Mouse (Mus musculus) neutrophil, adult 5-6 weeks (primary cell): Measurements from ENCODE around the gene Mprip. TPM values are rescaled to one million over a fixed set of nuclear protein-coding genes. Genes with fewer than 3 reads are reported as not detected.
"Not testable (repeated sequence)": the region's sequence is repeated elsewhere in the genome, so short reads cannot be mapped to it uniquely, and the experiment has no call there.

Experiments
- ATAC-seq: fragments of 151-379, 151-347 bp; 2 replicates; pipeline ENCODE4 v1.8.0; 2017; ENCODE audit warnings: mild to moderate bottlenecking, moderate TSS enrichment; ENCODE audit not compliant: insufficient number of reproducible peaks, poor library complexity, low FRiP score, severe bottlenecking; ENCODE audit errors: extremely low read depth
- total RNA-seq: library from RNA; stranded (forward); fragments of 200-1000 nt; gene quantifications from 2 replicates; pipeline ENCODE4 v1.2.3, GENCODE M21; 2017

The Mprip gene
- total RNA-seq, 1 experiment from 2014 or later: 72.9 TPM

DNA sequence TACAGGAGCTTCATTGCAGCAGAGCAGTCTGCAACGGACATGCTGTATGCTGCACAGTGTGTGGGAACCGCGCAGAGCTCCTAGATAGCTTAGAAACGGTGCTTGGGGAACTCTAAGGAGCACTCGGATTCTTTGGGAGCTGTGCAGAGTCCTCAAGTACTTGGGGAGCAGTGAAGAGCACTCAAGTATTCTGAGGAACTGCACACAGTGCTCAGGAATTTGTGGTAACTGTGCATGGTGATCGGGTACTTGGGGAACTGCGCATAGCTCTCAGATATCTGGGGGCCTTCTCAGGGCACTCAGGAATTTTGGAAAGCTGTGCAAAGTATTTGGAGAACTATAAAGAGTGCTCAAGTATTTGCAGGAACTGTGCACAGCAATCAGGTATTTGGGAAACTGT lies 16.1 kb upstream of the Mprip start:
- ATAC-seq: no peak

DNA sequence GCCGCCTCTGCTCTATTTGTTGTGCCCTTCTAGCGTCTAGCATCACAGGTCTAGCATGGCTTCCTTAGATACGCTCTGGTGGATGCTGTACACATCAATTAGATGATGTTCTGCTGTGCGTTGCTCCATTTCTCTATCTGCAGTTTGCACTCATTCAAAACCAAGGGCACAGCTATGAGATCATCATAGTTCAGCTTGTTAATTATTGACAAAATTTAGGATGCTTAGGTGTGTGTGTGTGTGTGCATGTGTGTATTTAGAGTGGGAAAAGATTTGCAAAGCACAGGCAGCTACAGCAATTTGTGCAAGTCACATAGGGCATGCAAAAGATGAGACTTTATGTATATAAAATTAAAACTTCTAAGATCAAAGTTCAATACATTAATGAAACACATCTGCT lies 12.0 kb upstream of the Mprip start:
- no peak for ATAC-seq

GRCm38 (mm10) chr11:59653003-59653402 lies 8.1 kb upstream of the Mprip start:
- ATAC-seq: no peak

DNA sequence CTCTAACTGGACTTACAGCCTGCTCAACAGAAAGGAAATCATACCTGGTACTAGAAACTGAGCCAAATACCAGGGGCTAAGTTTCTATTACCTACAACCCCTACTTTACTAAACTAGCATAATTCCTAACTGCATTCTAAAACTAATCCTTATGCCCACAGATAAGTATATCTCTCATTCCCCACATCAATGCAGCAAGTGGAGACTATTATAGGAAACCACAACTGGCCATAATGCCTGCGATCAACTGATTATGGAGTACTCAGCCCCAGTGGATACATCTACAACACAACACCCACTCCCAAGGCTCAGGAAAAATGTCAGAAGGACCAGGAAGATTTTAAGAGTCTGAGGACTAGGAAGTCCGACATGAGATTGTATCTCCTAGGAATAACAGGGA lies 7.6 kb upstream of the Mprip start:
- no peak for ATAC-seq

GRCm38 (mm10) chr11:59655337-59655736 lies 5.8 kb upstream of the Mprip start:
- ATAC-seq: no peak

DNA sequence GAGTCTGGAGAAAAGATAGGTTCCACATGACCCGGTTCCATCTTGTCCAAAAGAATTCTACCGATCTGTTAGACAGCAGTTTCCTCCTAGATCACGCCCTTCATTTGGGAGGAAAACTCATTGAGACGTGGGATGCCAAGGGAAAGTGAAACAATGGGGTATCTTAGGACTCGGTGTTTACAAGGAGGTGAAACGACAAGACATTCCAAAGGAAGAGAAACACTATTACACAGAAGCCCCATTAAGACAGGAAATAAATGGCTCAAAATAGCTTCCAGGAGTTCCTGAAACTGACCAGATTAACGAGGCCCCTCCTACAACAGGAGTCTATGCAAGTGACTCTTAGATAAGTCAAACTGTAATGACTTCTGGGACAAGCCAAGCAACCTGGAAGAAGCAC lies 5.1 kb upstream of the Mprip start:
- ATAC-seq: no peak

DNA sequence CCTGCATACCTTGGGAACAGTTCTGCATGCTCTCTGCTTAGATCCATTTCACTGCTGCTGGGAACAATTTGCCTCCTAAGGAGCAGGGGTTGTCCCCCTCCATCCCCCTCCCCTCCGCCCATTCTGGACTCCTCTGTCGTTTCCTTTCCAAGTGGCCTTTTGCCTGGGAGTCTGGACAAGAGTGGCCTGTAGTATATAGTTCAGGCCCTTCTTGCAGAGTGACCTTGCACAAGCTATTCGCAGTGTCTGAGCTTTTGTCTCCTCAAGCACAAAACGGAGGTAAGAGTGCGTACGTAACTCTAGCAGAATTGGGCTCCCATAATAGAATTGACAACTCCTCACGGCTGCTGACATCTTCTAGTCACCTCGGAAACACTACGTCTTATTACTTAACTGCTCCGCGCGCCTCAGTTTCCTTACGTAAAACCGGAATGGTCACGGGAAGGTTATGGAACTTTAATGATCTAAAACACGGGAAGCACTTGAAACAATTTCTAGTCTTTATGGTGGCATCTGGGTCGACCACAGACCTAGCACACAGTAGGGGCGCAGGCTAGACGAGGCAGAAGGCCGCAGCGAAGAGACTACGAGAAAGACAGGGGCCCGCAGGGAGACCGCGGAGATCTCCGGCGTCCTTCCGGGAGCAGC lies 620 bp downstream of the Mprip start:
- ATAC-seq: no peak

DNA sequence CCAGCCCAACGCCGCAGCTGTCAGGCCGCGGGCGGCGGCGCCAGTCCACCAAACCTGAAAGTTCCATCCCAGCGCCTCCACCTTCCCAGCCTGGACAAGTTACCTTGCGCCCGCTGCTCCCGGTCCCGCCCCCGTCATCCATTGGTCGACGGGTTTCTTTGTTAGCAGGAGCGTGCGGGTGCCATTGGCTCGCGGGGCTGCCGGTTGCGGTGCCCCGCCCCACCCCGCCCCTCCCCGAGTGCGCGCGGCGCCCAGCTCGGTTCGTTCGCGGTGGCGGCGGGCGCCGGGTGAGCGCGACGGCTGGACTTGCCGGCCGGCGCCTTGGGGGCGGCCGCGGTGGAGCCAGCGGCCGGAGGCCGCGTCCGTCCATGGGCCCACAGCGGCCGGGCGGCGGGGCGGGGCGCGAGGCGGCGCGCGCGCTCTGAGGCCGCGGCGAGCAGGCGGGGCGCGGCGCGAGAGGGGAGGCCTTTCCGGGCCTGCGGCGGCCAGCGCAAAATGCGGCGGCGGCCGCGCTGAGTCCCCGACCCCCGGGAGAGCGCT lies 1.2 kb downstream of the Mprip start:
- ATAC-seq: peak; percentile 91

GRCm38 (mm10) chr11:59662877-59663775 lies 2.0 kb downstream of the Mprip start:
- ATAC-seq: no peak

DNA sequence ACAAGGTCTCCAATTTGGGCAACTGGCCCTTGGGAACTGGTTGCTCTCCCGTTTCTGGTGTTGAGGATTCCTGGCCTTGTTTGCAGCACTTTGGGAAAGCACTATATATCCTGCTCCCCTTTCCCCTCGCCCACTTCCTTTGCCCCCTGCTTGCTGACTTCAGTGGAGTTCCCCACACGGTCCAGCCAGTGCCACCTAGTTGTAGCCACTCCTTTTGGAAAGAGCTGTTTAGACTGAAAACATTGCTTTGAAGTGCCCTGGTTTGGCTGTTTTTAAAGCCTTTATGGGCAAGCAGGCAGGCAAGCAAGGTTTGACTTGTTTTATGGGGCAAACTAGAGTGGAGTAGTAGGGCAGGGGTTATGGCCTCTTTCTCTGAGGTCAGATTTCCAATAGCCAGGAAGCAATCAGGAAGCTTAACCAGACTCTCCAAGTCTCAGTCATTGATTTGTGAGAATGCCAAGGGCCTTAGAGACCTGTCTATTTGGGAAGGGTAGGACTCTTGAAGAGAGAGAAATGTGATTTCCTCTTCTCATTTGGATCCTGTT lies 2.7 kb downstream of the Mprip start:
- no peak for ATAC-seq

GRCm38 (mm10) chr11:59664818-59665217 lies 3.7 kb downstream of the Mprip start:
- ATAC-seq: no peak

DNA sequence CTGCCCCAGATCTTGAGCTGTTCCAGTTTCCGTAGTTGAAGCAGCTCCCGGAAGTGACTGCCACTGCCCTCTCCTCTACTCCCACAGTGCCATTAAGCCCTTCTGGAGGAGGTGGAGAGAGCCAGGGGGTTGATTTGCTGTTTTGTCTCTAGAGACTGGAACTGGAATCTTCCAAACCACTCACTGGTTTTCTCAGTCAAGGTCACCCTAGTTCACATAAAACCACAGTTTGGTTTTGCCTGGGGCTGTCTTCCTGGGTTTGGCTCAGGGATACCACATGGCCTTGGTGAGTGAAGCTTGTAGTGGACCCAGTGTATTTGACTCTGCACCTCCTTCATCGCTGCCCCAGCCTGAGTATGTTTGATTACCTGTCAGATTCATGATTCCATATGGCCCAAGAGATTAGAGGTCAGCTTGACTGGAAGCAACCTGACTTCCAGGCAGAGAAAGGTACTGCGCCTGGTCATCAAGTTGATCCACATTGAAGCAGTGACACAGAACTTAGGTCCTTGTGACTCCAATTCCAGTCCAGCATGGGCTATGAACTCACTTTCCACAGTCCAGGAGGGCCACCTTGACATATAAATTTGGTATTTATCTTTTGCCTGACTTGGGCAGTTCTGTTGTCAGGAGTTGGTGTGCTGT lies 10.1 kb downstream of the Mprip start:
- ATAC-seq: no peak

- no peak for ATAC-seq
Measured at GRCm38 (mm10) chr11:59674013-59674412, 12.9 kb downstream of the Mprip start.

GRCm38 (mm10) chr11:59674746-59675145 lies 13.6 kb downstream of the Mprip start:
- not testable (repeated sequence) for ATAC-seq

GRCm38 (mm10) chr11:59677767-59678166 lies 16.7 kb downstream of the Mprip start:
- no peak for ATAC-seq

DNA sequence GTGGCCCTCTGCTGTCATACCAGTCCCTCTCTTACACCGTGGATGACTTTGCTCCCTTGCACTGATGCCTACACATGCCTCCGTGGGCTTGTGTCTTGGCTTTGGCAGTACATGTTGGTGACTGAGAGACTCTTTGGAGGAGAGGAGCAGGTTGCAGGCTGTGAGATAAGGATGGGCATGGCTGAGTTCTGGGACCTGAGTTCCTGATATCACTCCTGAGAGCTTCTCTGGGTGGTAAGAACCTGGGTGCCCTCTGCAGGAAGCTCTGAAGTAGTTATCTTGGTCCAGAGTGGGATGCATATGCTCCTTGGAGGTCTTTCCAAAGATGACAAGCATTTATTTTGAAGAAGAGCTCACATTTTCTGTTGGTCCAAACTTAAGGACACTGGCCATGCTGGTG lies 17.6 kb downstream of the Mprip start:
- ATAC-seq: no peak

DNA sequence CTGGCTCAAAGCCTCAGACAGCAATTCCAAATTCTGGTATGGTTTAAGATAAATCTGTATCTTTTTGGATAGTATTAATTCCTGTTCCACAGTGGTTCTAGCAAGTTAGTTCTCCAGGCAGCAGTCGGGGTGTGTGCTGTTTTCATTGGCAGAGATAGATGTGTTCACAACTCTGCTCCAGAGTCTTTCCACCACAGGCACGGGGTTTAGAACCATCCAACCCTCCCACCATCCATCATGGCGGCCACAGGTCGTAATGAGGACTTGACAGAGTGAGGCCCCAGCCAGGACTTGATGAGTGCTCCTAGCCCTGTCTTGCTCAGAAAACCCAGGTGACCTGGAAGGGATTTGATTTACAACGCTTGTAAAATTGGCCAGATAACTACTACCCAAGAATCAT lies 19.0 kb downstream of the Mprip start:
- no peak for ATAC-seq

GRCm38 (mm10) chr11:59684956-59685355 lies 23.9 kb downstream of the Mprip start:
- ATAC-seq: no peak

GRCm38 (mm10) chr11:59694533-59694932 lies 33.4 kb downstream of the Mprip start:
- no peak for ATAC-seq
